Mouse (Mus musculus): ENCODE measurements at regions not wholly inside any gene's neighbourhood (a gene's known extent, or its start where the extent isn't known, plus 50 kb on each side); places are given as distances from the start of the nearest gene placed in this dataset.

- TF ChIP-seq CTCF (IDR thresholded peaks at IDR 0.05; ENCODE audit: low read depth) (no peak), EP300 (optimal IDR thresholded peaks at IDR 0.05) (no peak)
These were observed 110.5 kb upstream of the Dio3 start for GRCm38 (mm10) chr12:110168407-110168806.

Data from stomach, postnatal 0 days (tissue).